Mouse (Mus musculus) megakaryocyte, embryonic 14.5 days (primary cell): ENCODE data around the gene Stard5.

ENCODE experiments used
- FLI1 ChIP-seq: IDR thresholded peaks from 2 replicates; pipeline ENCODE4 v1.6.1; 2012; ENCODE audit warnings: low read length, inconsistent platforms, mixed read lengths
- GATA1 ChIP-seq: IDR thresholded peaks from 3 replicates; pipeline ENCODE4 v1.6.1; 2012; ENCODE audit warnings: mixed read lengths, low read length, inconsistent platforms, borderline replicate concordance

- TF ChIP-seq FLI1 = no peak
- TF ChIP-seq GATA1 = no peak
These were observed 22.4 kb downstream of the Stard5 start for GRCm38 (mm10) chr7:83654196-83654595.
